Mouse (Mus musculus) cerebellum, postnatal 25 days (tissue): Measurements from ENCODE around the gene Gm9602.
"Not testable (repeated sequence)": the region's sequence is repeated elsewhere in the genome, so short reads cannot be mapped to it uniquely, and the experiment has no call there.

Experiments used
- DNase-seq, 2 experiments: peaks; one replicate each; pipeline ENCODE4 v3.0.0; 2021; ENCODE audit warnings: mixed read lengths in 2 of 2

The Gm9602 gene

GRCm38 (mm10) chr14:4776037-4776436, at the start of gene Gm9602:
TSS of gene Gm9602 (plus strand) at chr14:4776337.
- DNase-seq: not testable (repeated sequence)

GRCm38 (mm10) chr14:4806421-4806820, 30.3 kb downstream of the Gm9602 start:
- DNase-seq: peak; percentile 3 to 9

GRCm38 (mm10) chr14:4821950-4822349, 45.8 kb downstream of the Gm9602 start:
- not testable (repeated sequence) for DNase-seq
